Mouse (Mus musculus): ENCODE measurements around the gene Tas1r1.

- no peak for TF ChIP-seq GATA1 (IDR thresholded peaks at IDR 0.05; ENCODE audit: low read length)
- no peak for TF ChIP-seq TAL1 (IDR thresholded peaks at IDR 0.05; ENCODE audit: low read length)
Observed at GRCm38 (mm10) chr4:152006137-152006536, 32.2 kb downstream of the Tas1r1 start.

Measured in erythroblast, embryonic 14.5 days (primary cell).